Mouse (Mus musculus) gastrocnemius, postnatal 4 days (tissue): ENCODE results near the gene Gm26920. TPM values are rescaled to one million over a fixed set of nuclear protein-coding genes. Genes with fewer than 3 reads are reported as not detected.

Source experiments
- microRNA-seq: library from miRNA; unstranded; fragments of <30 nt; microRNA quantifications from one replicate; pipeline ENCODE4 v1.2.0, GENCODE M21; 2021
- total RNA-seq, 2 experiments: library from RNA; stranded (reverse); gene quantifications; 2 replicates each; pipeline ENCODE4 v1.2.3; 2021

The Gm26920 gene
- total RNA-seq, 2 experiments from 2014 or later = not detected

Small RNA genes within 50 kb of the gene (microRNA-seq; reads per million reads assigned to microRNA genes)
- not detected for gene Gm23368

Other genes starting within 250 kb of the Gm26920 start
- gene Zfp940, start 236.7 kb downstream of the Gm26920 start, total RNA-seq = 1 to 10 TPM in 1 of 2 experiments, under 1 TPM in 1; 0.91 to 1.0 TPM
- 1 to 10 TPM; 4.6 to 4.9 TPM for gene Zfp420, start 230.4 kb downstream of the Gm26920 start, total RNA-seq
- 10 to 100 TPM; 10.9 to 14.7 TPM for gene Zfp27, start 183.8 kb downstream of the Gm26920 start, total RNA-seq
- 10 to 100 TPM; 14.4 to 15.5 TPM for gene Zfp383, start 182.2 kb downstream of the Gm26920 start, total RNA-seq
- 10 to 100 TPM; 10.9 to 12.9 TPM for gene Zfp74, start 136.3 kb downstream of the Gm26920 start, total RNA-seq
- gene Zfp568, start 106.5 kb downstream of the Gm26920 start, total RNA-seq = 100 to 1,000 TPM; 140 to 141 TPM
- 1 to 10 TPM; 2.4 to 3.4 TPM for gene Zfp14, start 39.0 kb downstream of the Gm26920 start, total RNA-seq
- 1 to 10 TPM; 4.4 to 5.3 TPM for gene Zfp82, start 17.5 kb downstream of the Gm26920 start, total RNA-seq
- gene Zfp566, start 117 bp upstream of the Gm26920 start, total RNA-seq = 1 to 10 TPM; 4.8 to 5.6 TPM
- gene Zfp260, start 4.4 kb upstream of the Gm26920 start, total RNA-seq = 10 to 100 TPM; 52.5 to 65.2 TPM
- 1 to 10 TPM; 8.0 to 9.4 TPM for gene Zfp382, start 31.5 kb upstream of the Gm26920 start, total RNA-seq
- gene Zfp146, start 79.3 kb upstream of the Gm26920 start, total RNA-seq = 10 to 100 TPM; 46.2 to 54.5 TPM
- gene Cox7a1, start 93.7 kb upstream of the Gm26920 start, total RNA-seq = 100 to 1,000 TPM; 268 to 275 TPM
- 100 to 1,000 TPM; 272 to 284 TPM for gene Capns1, start 108.4 kb upstream of the Gm26920 start, total RNA-seq
- 10 to 100 TPM; 91.6 to 94.0 TPM for gene Polr2i, start 141.5 kb upstream of the Gm26920 start, total RNA-seq
- 10 to 100 TPM; 62.5 to 64.9 TPM for gene Tbcb, start 141.9 kb upstream of the Gm26920 start, total RNA-seq
- under 1 TPM; 0.78 TPM for gene Ovol3, start 145.3 kb upstream of the Gm26920 start, total RNA-seq
- gene Thap8, start 189.7 kb upstream of the Gm26920 start, total RNA-seq = under 1 TPM; 0.29 to 0.96 TPM
- 1 to 10 TPM; 5.5 to 7.4 TPM for gene Wdr62, start 190.0 kb upstream of the Gm26920 start, total RNA-seq
- 10 to 100 TPM; 29.8 to 42.1 TPM for gene Clip3, start 201.3 kb upstream of the Gm26920 start, total RNA-seq
- gene Alkbh6, start 218.3 kb upstream of the Gm26920 start, total RNA-seq = 10 to 100 TPM; 25.0 to 26.5 TPM
- gene Syne4, start 224.4 kb upstream of the Gm26920 start, total RNA-seq = 1 to 10 TPM; 2.5 to 3.8 TPM
- 1 to 10 TPM; 1.2 to 1.4 TPM for gene E130208F15Rik, start 231.3 kb upstream of the Gm26920 start, total RNA-seq
- gene Sdhaf1, start 233.5 kb upstream of the Gm26920 start, total RNA-seq = 10 to 100 TPM; 12.0 to 13.2 TPM